Mouse (Mus musculus) erythroblast, embryonic 14.5 days (primary cell): Measurements from ENCODE around the gene Atf4. TPM values are rescaled to one million over a fixed set of nuclear protein-coding genes. Genes with fewer than 3 reads are reported as not detected.

Source experiments
- H3K27me3 ChIP-seq: 2 replicates; pipeline ENCODE4 v1.6.1; 2012; ENCODE audit warnings: inconsistent platforms; ENCODE audit not compliant: control insufficient read depth
- H3K36me3 ChIP-seq: 2 replicates; pipeline ENCODE4 v1.6.1; 2012; ENCODE audit warnings: mild to moderate bottlenecking, inconsistent platforms; ENCODE audit not compliant: control insufficient read depth
- H3K4me1 ChIP-seq: 2 replicates; pipeline ENCODE4 v1.6.1; 2012; ENCODE audit warnings: inconsistent platforms; ENCODE audit not compliant: control insufficient read depth
- H3K4me3 ChIP-seq: replicated peaks from 2 replicates; pipeline ENCODE3; 2012; ENCODE audit warnings: moderate library complexity, mild to moderate bottlenecking, inconsistent platforms
- H3K9me3 ChIP-seq: 2 replicates; pipeline ENCODE4 v1.6.1; 2012; ENCODE audit warnings: low read length, inconsistent platforms, mixed read lengths; ENCODE audit not compliant: control insufficient read depth
- GATA1 ChIP-seq: IDR thresholded peaks from 2 replicates; pipeline ENCODE4 v1.6.1; 2012; ENCODE audit warnings: low read length, inconsistent platforms, mixed read lengths
- TAL1 ChIP-seq: IDR thresholded peaks from 3 replicates; pipeline ENCODE4 v1.6.1; 2012; ENCODE audit warnings: low read length, inconsistent platforms, mixed read lengths
- polyA plus RNA-seq: library from polyadenylated mRNA; stranded (reverse); fragments of >175 nt; gene quantifications from 2 replicates; pipeline ENCODE4 v1.2.3, GENCODE M21; 2012

The Atf4 gene
- polyA plus RNA-seq, 1 experiment, result 68.9 TPM

DNA sequence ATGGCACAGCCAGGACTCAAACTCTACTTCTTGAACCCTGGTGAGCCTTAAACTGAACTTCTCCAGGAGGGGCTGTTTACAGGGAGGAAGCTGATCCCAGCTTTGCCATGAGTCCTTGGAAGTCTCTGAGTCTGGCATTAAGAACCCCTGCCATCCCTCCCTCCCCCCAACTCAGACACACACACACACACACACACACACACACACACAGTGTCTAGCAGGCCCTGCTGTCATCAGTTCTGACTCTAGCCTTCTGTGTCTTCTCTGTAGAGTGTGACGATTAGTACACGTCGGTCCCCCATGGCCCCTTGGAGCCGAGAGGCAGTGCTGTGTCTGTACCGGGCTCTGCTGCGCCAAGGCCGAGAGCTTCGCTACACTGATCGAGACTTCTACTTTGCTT is 19.4 kb upstream of the Atf4 start, which contains the start of gene AC140267.1:
Gene AC140267.1, plus strand, starts transcription at position 301 of the 400 bp plus-strand sequence.
- Histone ChIP-seq H3K36me3 (peaks cover 48% of the 10 kb centered on the region), H3K4me3 (peak within 1 kb of the TSS; percentile 98), H3K9me3 (no peaks in the 10 kb centered on the region), H3K27me3 (no peaks in the 10 kb centered on the region), H3K4me1 (peaks cover 50% of the 10 kb centered on the region)
- TF ChIP-seq TAL1, result no peak
- no peak for TF ChIP-seq GATA1

GRCm38 (mm10) chr15:80248135-80248534 is 6.8 kb upstream of the Atf4 start:
- Histone ChIP-seq H3K27me3 (no peaks in the 10 kb centered on the region), H3K4me1 (peaks cover 75% of the 10 kb centered on the region), H3K4me3 (no peak overlapping the region), H3K36me3 (peaks cover 98% of the 10 kb centered on the region), H3K9me3 (no peaks in the 10 kb centered on the region)
- TF ChIP-seq GATA1 (no peak), TAL1 (no peak)

- H3K27me3 ChIP-seq, result no peaks in the 10 kb centered on the region
- H3K36me3 ChIP-seq, result peaks cover 98% of the 10 kb centered on the region
- no peaks in the 10 kb centered on the region for H3K9me3 ChIP-seq
- TF ChIP-seq GATA1, result no peak
- TF ChIP-seq TAL1, result no peak
- no peak overlapping the region for H3K4me3 ChIP-seq
- H3K4me1 ChIP-seq, result peaks cover 77% of the 10 kb centered on the region
Measured at GRCm38 (mm10) chr15:80248596-80248995, 6.4 kb upstream of the Atf4 start.

DNA sequence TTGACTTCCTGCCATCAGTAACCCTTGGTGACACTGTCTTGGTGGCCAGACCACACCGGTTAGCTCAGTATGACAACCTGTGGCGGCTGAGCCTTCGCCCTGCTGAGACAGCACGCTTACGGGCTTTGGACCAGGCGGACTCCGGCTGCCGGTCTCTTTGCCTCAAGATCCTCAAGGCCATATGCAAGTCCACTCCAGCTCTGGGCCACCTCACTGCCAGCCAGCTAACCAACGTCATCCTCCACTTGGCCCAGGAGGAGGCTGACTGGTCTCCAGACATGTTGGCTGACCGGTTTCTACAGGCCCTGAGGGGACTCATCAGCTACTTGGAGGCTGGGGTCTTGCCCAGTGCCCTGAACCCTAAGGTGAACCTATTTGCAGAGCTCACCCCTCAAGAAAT is 5.3 kb upstream of the Atf4 start:
- peaks cover 93% of the 10 kb centered on the region for H3K36me3 ChIP-seq
- peak overlapping the region; percentile 31 for H3K4me3 ChIP-seq
- H3K9me3 ChIP-seq, result no peaks in the 10 kb centered on the region
- no peak for TF ChIP-seq GATA1
- TF ChIP-seq TAL1, result no peak
- no peaks in the 10 kb centered on the region for H3K27me3 ChIP-seq
- H3K4me1 ChIP-seq, result peaks cover 85% of the 10 kb centered on the region

GRCm38 (mm10) chr15:80250586-80250985 is 4.4 kb upstream of the Atf4 start:
- TF ChIP-seq GATA1 (peak; percentile 35; the same call in 1 of the 2 replicates), TAL1 (no peak)
- Histone ChIP-seq H3K4me1 (peaks cover 83% of the 10 kb centered on the region), H3K36me3 (peaks cover 86% of the 10 kb centered on the region), H3K27me3 (no peaks in the 10 kb centered on the region), H3K9me3 (no peaks in the 10 kb centered on the region), H3K4me3 (peak overlapping the region; percentile 53)

DNA sequence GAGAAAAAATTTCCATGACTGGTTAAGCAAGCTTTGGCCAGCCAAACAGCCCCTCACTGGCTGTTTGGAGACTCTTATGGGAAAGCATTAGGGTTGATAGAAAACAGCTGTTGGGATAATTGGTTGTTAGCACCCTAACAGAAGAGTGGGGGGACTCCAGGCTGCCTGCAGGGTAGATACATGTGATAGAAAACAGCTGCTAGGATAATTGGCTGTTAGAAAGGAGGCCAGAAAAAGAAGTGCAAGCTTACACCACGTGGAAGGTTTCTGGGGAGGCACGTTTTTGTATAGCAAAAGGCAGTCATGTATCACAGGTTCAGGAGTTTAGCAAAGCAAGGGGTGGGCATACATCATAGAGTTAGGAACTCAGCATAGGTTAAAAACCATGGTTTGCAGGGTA is 1.5 kb upstream of the Atf4 start:
- Histone ChIP-seq H3K9me3 (no peaks in the 10 kb centered on the region), H3K4me3 (peak overlapping the region; percentile 99), H3K4me1 (peaks cover 87% of the 10 kb centered on the region), H3K27me3 (no peaks in the 10 kb centered on the region), H3K36me3 (peaks cover 84% of the 10 kb centered on the region)
- TF ChIP-seq GATA1 (no peak), TAL1 (no peak)

DNA sequence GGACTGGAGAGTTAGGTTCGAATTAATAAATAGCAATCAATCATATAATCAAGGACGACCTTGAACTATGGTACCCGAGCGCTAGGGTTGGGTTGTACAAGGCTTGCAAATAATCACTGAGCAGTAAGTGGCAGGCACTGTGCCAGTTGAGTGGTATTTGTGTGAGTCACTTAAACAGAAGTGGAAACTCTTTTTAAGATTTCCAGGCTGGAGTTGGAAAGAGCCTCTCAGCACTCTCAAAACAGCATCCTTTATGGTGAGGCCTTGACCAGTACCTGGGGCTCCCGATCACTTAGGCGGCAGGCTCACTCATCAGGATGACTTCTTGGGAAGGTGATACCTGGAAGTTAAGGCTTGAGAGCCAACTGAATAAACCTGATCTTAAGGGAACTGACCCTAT is 777 bp upstream of the Atf4 start:
- H3K27me3 ChIP-seq, result no peaks in the 10 kb centered on the region
- H3K36me3 ChIP-seq, result peaks cover 84% of the 10 kb centered on the region
- no peak for TF ChIP-seq GATA1
- TF ChIP-seq TAL1, result no peak

DNA sequence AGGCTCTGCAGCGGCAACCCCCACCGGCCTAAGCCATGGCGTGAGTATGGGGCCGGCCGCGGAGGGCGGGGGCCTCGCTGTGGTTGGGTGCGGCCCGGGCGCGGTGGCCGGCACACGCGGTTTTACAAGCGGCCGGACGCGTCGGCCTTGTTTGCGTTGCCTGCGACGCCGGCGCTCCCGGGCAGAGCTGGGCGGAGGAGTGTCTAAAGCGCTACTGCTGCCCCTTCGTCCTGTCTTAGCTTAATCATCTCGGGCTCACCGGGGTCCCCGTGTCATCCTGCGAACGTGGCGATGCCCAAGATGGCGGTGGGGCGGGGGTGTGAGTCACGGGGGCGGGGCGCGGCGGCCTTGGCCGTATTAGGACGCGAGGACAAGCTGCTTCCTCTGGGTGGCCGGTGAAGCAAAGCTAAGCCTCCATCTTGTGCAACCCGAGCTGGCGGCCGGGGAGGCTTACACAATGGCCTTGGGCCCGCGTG is 700 bp downstream of the Atf4 start:
- peaks cover 86% of the 10 kb centered on the region for H3K4me1 ChIP-seq
- peak overlapping the region; percentile 99 for H3K4me3 ChIP-seq
- H3K36me3 ChIP-seq, result peaks cover 84% of the 10 kb centered on the region
- TF ChIP-seq GATA1, result no peak
- TF ChIP-seq TAL1, result no peak
- H3K27me3 ChIP-seq, result no peaks in the 10 kb centered on the region
- no peaks in the 10 kb centered on the region for H3K9me3 ChIP-seq

More for the DNA sequence above, 777 bp upstream of the Atf4 start:
- Histone ChIP-seq H3K4me1 (peaks cover 87% of the 10 kb centered on the region), H3K4me3 (peak overlapping the region; percentile 99), H3K9me3 (no peaks in the 10 kb centered on the region)

DNA sequence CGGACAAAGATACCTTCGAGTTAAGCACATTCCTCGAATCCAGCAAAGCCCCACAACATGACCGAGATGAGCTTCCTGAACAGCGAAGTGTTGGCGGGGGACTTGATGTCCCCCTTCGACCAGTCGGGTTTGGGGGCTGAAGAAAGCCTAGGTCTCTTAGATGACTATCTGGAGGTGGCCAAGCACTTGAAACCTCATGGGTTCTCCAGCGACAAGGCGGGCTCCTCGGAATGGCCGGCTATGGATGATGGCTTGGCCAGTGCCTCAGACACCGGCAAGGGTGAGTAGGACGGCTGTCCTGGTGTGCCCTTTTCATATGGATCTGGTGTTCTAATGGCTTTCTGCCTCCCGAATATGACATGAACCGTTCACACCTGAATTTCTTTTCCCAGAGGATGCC is 1.3 kb downstream of the Atf4 start:
- no peak for TF ChIP-seq GATA1
- TF ChIP-seq TAL1, result no peak
- peaks cover 86% of the 10 kb centered on the region for H3K4me1 ChIP-seq
- no peaks in the 10 kb centered on the region for H3K27me3 ChIP-seq
- peak overlapping the region; percentile 99 for H3K4me3 ChIP-seq
- no peaks in the 10 kb centered on the region for H3K9me3 ChIP-seq
- H3K36me3 ChIP-seq, result peaks cover 84% of the 10 kb centered on the region
